Mouse (Mus musculus) testis, adult 2 months (tissue): Measurements from ENCODE around the gene Aebp2. TPM values are rescaled to one million over a fixed set of nuclear protein-coding genes. Genes with fewer than 3 reads are reported as not detected.
"Not testable (repeated sequence)": the region's sequence is repeated elsewhere in the genome, so short reads cannot be mapped to it uniquely, and the experiment has no call there.

Experiments used
- H3K27ac ChIP-seq: fragments of 200-500 bp; 2 replicates; pipeline ENCODE4 v1.5.1; 2012; ENCODE audit warnings: low read depth, low read length; ENCODE audit not compliant: control insufficient read depth, insufficient read depth
- H3K27me3 ChIP-seq: fragments of 200-500 bp; 2 replicates; pipeline ENCODE4 v1.6.1; 2012; ENCODE audit warnings: mild to moderate bottlenecking, low read length, moderate library complexity; ENCODE audit not compliant: control insufficient read depth, insufficient read depth
- H3K36me3 ChIP-seq: fragments of 200-500 bp; 2 replicates; pipeline ENCODE4 v1.6.1; 2012; ENCODE audit warnings: mild to moderate bottlenecking, low read length; ENCODE audit not compliant: control insufficient read depth, insufficient read depth
- H3K4me1 ChIP-seq: fragments of 200-500 bp; 2 replicates; pipeline ENCODE4 v1.6.1; 2012; ENCODE audit warnings: low read length; ENCODE audit not compliant: control insufficient read depth, insufficient read depth
- H3K4me3 ChIP-seq: fragments of 200-500 bp; 2 replicates; pipeline ENCODE4 v1.5.1; 2012; ENCODE audit warnings: low read depth, mild to moderate bottlenecking, low read length, moderate library complexity, mixed read lengths; ENCODE audit not compliant: control insufficient read depth
- CTCF ChIP-seq: fragments of 200-500 bp; IDR thresholded peaks from 2 replicates; pipeline ENCODE4 v1.5.1; 2012; ENCODE audit warnings: low read depth, mild to moderate bottlenecking, inconsistent platforms, low read length, moderate library complexity; ENCODE audit not compliant: control insufficient read depth, insufficient read depth, insufficient replicate concordance
- POLR2A ChIP-seq: fragments of 200-500 bp; IDR thresholded peaks from 2 replicates; pipeline ENCODE4 v1.6.1; 2012; ENCODE audit warnings: low read depth, mild to moderate bottlenecking, inconsistent platforms, low read length, moderate library complexity; ENCODE audit not compliant: control insufficient read depth
- polyA plus RNA-seq: library from polyadenylated mRNA; depleted of rRNA; stranded (reverse); fragments of >200 nt; gene quantifications from 2 replicates; pipeline ENCODE4 v1.2.3, GENCODE M21; 2012; rRNA removed

Aebp2 gene
- polyA plus RNA-seq: 17.1 and 18.4 TPM in 2 replicates

DNA sequence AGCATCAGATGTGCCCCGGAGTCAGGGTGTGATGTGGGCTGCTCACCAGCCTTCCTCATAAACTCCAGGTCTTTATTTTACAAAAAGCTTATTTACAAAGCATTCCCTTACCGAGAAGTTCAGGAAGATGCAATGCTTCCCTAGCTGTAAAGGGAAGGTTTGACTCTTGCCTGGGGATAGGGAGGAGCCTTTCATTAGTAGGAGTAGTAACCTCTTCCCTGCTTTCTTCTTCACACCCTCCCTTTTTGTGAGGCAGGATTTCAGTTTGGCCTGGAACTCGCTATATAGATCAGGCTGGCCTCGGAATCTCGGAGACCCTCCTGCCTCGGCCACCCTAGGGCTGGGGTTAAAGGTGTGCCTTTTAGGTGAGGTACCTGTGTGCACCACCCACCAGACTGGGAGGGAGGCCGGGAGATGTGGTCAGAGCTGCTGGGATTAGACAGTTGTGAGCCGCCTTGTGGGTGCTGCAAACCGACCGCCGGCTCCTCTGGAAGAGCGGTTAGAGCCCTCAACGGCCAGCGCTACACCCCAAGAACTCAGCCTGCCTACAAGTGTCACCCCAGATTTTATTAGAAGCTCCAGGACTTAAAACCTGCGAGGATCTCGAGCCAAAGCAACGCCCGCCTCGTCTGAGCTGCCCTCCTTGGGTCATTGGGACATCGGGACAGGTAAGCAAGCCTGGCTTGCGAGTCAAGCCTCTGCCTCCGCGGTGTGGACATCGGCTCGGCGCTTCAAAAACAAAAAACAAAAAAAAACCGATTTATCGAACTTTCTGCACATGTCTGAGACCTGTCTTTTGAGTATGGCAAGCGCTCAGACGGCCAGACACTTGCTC is at the start of gene Aebp2:
Aebp2 (plus strand) TSS at position 273 of the 835 bp plus-strand sequence.
- TF ChIP-seq POLR2A (peak; percentile 36; the same call in 1 of the 2 replicates), CTCF (no peak)
- Histone ChIP-seq H3K4me3 (peak within 1 kb of the TSS; percentile 98), H3K27ac (peak within 1 kb of the TSS; percentile 93), H3K4me1 (peaks cover 11% of the 10 kb centered on the region), H3K36me3 (no peaks in the 10 kb centered on the region), H3K27me3 (no peaks in the 10 kb centered on the region)

DNA sequence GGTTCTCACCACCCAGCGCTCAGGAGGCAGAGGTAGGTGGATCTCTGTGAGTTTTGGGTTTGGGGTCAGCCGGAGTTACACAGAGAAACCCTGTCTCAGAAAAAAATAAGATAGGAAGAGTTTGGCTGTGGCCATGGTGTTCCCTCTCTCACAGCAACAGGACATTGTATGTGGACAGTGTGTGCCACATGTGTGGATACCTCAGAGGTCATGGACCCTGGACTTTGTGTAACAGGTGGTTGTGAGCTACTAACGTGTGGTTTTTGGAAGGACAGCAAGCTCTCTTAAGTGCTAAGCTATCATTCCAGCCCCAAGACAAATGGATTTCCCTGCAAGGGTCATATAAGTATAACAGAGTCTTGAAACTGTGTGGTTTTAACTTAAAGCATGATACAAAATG is 47.5 kb upstream of the Aebp2 start:
- Histone ChIP-seq H3K4me1 (no peaks in the 10 kb centered on the region), H3K4me3 (no peak overlapping the region), H3K27ac (no peak overlapping the region), H3K36me3 (peaks cover 1% of the 10 kb centered on the region), H3K27me3 (no peaks in the 10 kb centered on the region)
- TF ChIP-seq CTCF: no peak

DNA sequence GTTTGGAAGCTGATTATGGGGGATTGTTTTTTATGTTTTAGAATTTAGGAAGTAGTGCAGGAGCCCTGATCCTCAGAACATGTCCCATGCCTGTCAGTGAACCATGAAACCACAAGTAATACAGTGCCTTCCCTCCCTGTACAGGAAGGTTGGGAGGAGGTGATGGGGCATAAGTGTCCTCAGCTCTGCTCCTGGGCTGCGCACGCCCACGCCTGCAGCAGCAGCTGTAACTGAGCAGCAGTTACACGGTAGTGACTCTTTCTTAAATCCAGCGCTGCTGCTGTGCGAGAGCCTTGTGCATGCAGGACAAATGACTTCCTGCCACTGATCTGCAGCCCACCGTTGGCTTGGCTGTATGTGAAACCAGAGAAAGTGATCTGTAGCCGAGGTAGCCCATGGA is 46.3 kb upstream of the Aebp2 start:
- TF ChIP-seq POLR2A (no peak), CTCF (no peak)
- Histone ChIP-seq H3K27me3 (no peaks in the 10 kb centered on the region), H3K4me3 (no peak overlapping the region), H3K27ac (no peak overlapping the region), H3K4me1 (no peaks in the 10 kb centered on the region), H3K36me3 (peaks cover 1% of the 10 kb centered on the region)

DNA sequence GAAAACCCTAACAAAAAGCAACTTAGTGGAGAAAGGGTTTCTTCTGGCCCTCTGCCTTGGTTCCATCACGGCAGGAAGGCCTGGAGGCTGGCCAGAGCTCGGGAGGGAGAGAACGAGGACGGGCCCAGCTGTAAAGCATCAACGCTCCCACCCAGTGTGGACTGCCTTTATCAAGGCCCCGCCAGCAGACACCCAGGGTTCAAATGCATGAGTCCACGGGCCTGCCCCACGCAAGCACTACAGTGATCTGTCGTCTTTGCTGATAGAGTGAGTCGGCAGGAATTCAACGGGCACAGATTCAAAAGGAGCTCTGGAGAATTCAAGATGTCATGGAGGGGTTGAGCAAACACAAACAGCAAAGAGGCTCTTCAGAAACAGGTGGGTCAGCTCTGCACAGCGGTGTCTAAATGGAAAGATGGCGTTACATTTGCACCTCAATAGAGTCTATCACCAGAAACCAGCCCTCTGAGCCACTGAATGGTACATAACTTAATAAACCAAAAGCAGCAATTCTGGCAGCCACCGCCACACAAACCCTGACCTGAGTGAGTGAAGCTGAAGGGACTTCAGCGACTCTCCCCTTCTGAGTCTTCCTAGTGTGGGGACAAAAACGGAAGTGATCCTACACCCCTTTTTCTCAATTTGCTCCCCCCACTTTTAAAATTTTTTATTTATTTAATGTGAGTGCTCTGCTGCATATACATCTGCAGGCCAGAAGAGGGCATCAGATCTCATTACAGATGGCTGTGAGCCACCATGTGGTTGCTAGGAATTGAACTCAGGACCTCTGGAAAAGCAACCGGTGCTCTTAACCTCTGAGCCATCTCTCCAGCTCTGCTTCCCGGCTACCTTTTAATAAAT is 45.3 kb upstream of the Aebp2 start:
- Histone ChIP-seq H3K4me1 (no peaks in the 10 kb centered on the region), H3K4me3 (no peak overlapping the region)

DNA sequence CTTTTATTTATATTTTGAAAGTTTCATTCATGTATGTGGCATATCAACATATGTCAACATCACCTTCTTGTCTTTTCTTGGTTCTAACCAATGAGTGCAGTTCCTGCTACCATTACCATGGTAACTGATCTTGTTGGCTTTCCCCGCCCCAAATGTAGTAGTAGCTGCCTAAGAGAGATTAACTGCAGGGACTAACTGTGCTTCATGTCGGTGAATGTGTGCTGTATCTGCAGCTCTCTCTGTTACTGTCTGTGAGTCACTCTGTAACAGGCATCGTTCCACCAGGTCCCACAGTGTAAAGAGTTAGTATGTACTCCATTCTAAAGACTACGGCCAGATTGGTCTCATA is 44.7 kb upstream of the Aebp2 start:
- no peak overlapping the region for H3K27ac ChIP-seq
- peaks cover 1% of the 10 kb centered on the region for H3K36me3 ChIP-seq
- H3K4me1 ChIP-seq: no peaks in the 10 kb centered on the region
- H3K4me3 ChIP-seq: no peak overlapping the region
- no peaks in the 10 kb centered on the region for H3K27me3 ChIP-seq
- TF ChIP-seq CTCF (no peak), POLR2A (no peak)

More for the DNA sequence above, 45.3 kb upstream of the Aebp2 start:
- TF ChIP-seq POLR2A (no peak), CTCF (no peak)
- peaks cover 1% of the 10 kb centered on the region for H3K36me3 ChIP-seq
- H3K27ac ChIP-seq: no peak overlapping the region
- H3K27me3 ChIP-seq: no peaks in the 10 kb centered on the region

DNA sequence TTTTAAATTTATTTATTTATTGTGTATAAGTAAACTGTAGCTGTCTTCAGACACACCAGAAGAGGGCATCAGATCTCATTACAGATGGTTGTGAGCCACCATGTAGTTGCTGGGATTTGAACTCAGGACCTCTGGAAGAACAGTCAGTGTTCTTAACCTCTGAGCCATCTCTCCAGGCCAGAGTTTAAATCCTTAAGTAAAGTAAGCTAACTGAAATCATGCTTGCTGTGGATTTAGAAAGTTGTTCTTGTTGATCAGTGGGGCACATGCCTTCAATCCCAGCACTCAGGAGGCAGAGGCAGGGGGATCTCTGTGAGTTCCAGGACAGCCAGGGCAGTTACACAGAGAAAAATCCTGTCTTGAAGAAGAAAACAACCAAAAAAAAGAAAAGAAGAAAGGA is 43.5 kb upstream of the Aebp2 start:
- not testable (repeated sequence) for H3K36me3 ChIP-seq, H3K4me3 ChIP-seq, H3K4me1 ChIP-seq, H3K27me3 ChIP-seq, H3K27ac ChIP-seq

DNA sequence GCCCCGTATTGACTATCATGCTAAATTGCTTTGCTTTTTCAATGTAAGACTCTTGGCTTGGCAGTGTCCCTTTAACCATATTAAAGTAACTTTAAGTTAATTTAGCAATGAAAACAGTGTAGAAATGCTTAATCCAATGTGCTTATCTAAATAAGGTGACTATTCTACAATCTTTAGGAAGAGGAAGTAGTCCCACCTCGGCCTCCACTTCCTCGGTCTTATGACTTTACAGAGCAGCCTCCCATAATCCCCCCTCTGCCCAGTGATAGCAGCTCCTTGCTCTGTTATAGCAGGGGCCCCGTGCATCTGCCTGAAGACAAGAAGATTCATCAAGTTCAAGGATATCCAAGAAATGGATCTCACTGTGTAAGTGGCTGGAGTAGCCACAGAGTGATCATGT is 42.3 kb upstream of the Aebp2 start:
- H3K4me1 ChIP-seq: no peaks in the 10 kb centered on the region
- no peak overlapping the region for H3K4me3 ChIP-seq
- H3K27me3 ChIP-seq: no peaks in the 10 kb centered on the region
- TF ChIP-seq POLR2A: no peak
- TF ChIP-seq CTCF: no peak
- peaks cover 1% of the 10 kb centered on the region for H3K36me3 ChIP-seq
- no peak overlapping the region for H3K27ac ChIP-seq
